Mouse (Mus musculus): ENCODE measurements around the gene Tgfb1i1.

DNA sequence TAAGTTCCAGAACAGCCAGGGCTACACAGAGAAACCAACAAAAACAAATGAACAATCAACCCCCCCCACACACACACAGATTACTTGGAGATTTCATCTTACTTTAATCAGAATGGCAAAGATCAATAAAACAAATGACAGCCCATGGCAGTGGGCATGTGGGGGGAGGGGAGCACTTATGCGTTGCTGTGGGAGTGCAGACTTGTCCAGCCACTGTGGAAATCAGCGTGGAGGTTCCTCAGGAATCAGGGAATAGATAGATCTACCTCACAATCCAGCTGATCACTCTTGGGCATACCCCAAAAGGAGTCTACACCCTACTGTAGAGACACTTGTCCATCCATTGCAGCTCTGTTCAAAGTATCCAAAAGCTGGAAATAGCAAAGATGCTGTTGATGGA is 8.4 kb downstream of the Tgfb1i1 start:
- TF ChIP-seq EP300 (IDR thresholded peaks at IDR 0.05; ENCODE audit: low read depth) = no peak
- TF ChIP-seq CTCF (IDR thresholded peaks at IDR 0.05; ENCODE audit: low read depth) = no peak
